Mouse (Mus musculus): ENCODE data around the gene Fscn2. TPM values are rescaled to one million over a fixed set of nuclear protein-coding genes. Genes with fewer than 3 reads are reported as not detected.

The Fscn2 gene
- polyA plus RNA-seq, 1 experiment = not detected

DNA sequence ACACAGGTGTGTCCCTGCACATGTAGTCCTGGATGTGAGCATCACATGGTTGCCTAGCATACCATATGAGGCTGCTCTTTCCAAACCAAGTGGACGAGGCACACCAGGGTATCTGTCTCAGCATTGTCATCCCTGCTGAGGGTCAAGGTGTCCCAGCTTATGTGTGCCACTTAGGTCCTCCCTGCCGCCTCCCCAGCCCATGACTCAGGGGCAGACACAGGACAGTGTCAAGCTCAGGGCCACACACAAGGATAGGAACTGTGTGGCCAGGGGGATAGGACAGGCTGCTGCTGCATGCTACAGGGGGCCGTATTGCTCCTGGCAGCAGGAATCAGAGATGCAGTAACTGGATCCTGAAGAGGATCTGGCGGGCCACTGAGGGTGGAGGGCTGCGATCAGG lies 579 bp upstream of the Fscn2 start:
- Histone ChIP-seq H3K36me3 (ENCODE audit: control insufficient read depth, insufficient read depth, low read length, poor library complexity, severe bottlenecking) (no peaks in the 10 kb centered on the region), H3K9ac (ENCODE audit: low read depth, poor library complexity, severe bottlenecking) (no peak overlapping the region), H3K4me1 (ENCODE audit: control insufficient read depth, insufficient read depth, low read length) (peaks cover 1% of the 10 kb centered on the region), H3K9me3 (replicated peaks; ENCODE audit: control insufficient read depth, insufficient read depth, low read length, poor library complexity, severe bottlenecking) (no peaks in the 10 kb centered on the region), H3K27ac (ENCODE audit: insufficient read depth, low read length) (no peak overlapping the region), H3K4me3 (ENCODE audit: low read depth, low read length) (no peak overlapping the region), H3K27me3 (ENCODE audit: control insufficient read depth, insufficient read depth, low read length, poor library complexity, severe bottlenecking) (no peaks in the 10 kb centered on the region)
- TF ChIP-seq EP300 (IDR thresholded peaks at IDR 0.05; ENCODE audit: insufficient read depth, low read depth, low read length) = no peak
- TF ChIP-seq POLR2A (IDR thresholded peaks at IDR 0.05; ENCODE audit: insufficient read depth, low read length) = no peak
- no peak for TF ChIP-seq CTCF (IDR thresholded peaks at IDR 0.05; ENCODE audit: low read depth, low read length)

DNA sequence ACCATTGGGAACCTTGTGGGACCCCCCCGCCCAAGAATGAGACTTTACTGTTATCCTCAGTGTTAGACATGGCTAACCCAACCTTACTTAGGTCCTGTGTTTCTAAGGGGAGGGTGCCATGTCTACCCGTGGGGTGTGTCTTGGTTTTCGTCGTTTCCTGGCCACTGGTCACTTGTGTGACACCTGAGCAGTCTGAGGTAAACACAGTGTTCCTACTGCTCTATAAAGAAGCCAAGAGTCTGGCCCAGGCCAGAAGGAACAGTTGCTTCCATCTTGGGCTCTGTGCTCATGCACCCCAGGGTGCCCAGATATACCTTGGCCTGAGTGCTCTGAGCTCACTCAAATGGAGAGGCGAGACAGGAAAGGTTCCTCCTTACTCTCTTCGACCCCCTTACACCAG lies 1.6 kb downstream of the Fscn2 start:
- Histone ChIP-seq H3K4me3 (ENCODE audit: low read depth, low read length) (no peak overlapping the region), H3K27ac (ENCODE audit: insufficient read depth, low read length) (no peak overlapping the region), H3K4me1 (ENCODE audit: control insufficient read depth, insufficient read depth, low read length) (peaks cover 9% of the 10 kb centered on the region), H3K9me3 (replicated peaks; ENCODE audit: control insufficient read depth, insufficient read depth, low read length, poor library complexity, severe bottlenecking) (no peaks in the 10 kb centered on the region), H3K36me3 (ENCODE audit: control insufficient read depth, insufficient read depth, low read length, poor library complexity, severe bottlenecking) (no peaks in the 10 kb centered on the region), H3K9ac (ENCODE audit: low read depth, poor library complexity, severe bottlenecking) (no peak overlapping the region), H3K27me3 (ENCODE audit: control insufficient read depth, insufficient read depth, low read length, poor library complexity, severe bottlenecking) (no peaks in the 10 kb centered on the region)
- TF ChIP-seq POLR2A (IDR thresholded peaks at IDR 0.05; ENCODE audit: insufficient read depth, low read length) = no peak
- no peak for TF ChIP-seq EP300 (IDR thresholded peaks at IDR 0.05; ENCODE audit: insufficient read depth, low read depth, low read length)
- no peak for TF ChIP-seq CTCF (IDR thresholded peaks at IDR 0.05; ENCODE audit: low read depth, low read length)

DNA sequence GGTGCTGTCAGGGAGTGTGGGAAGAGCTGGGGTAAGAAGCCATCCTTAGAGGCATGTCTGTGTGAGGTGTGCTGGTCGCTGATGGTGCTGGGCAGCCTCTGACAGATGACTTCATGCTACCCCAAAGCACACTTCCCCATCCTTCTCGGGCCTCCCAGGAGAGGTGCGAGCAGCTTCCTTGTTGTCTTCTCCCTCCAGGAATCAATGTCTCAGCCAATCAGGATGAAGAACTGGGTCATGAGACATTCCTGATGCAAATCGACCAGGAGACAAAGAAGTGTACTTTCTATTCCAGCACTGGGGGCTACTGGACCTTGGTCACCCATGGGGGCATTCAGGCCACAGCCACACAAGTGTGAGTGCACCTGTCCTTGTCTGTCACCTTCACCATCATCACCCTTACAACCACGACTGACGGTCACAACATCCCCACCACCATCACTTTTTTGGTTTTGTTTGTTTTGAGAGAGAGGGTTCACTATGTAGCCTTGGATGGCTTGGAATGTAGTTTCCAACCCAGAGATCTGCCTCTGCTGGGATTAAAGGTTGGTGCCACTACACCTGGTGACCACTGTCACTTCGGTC lies 5.2 kb downstream of the Fscn2 start:
- Histone ChIP-seq H3K9ac (ENCODE audit: low read depth, poor library complexity, severe bottlenecking) (no peak overlapping the region), H3K36me3 (ENCODE audit: control insufficient read depth, insufficient read depth, low read length, poor library complexity, severe bottlenecking) (no peaks in the 10 kb centered on the region), H3K4me3 (ENCODE audit: low read depth, low read length) (no peak overlapping the region), H3K9me3 (replicated peaks; ENCODE audit: control insufficient read depth, insufficient read depth, low read length, poor library complexity, severe bottlenecking) (no peaks in the 10 kb centered on the region), H3K4me1 (ENCODE audit: control insufficient read depth, insufficient read depth, low read length) (peaks cover 9% of the 10 kb centered on the region), H3K27me3 (ENCODE audit: control insufficient read depth, insufficient read depth, low read length, poor library complexity, severe bottlenecking) (no peaks in the 10 kb centered on the region), H3K27ac (ENCODE audit: insufficient read depth, low read length) (no peak overlapping the region)
- no peak for TF ChIP-seq POLR2A (IDR thresholded peaks at IDR 0.05; ENCODE audit: insufficient read depth, low read length)
- TF ChIP-seq CTCF (IDR thresholded peaks at IDR 0.05; ENCODE audit: low read depth, low read length) = no peak
- no peak for TF ChIP-seq EP300 (IDR thresholded peaks at IDR 0.05; ENCODE audit: insufficient read depth, low read depth, low read length)

DNA sequence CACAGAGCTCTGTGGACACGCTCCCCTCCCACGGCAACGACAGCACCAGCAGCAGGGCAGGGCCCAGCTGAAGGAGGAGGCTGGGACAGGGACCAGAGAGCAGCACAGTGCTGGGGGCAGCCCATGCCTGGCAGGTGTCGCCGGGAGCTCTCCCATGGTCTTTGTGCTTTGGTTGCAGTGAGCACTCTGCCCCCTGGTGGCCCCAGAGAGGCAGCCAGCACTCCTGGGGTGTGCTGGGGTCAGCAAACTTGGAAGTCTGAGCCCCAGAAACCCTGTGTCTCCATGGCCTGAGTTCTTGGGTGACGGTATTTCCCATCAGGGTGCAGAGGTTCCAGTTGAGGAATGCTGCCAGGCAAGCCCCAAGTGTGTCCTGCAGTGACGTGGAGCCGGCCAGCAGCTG lies 8.3 kb downstream of the Fscn2 start:
- H3K4me1 ChIP-seq (ENCODE audit: control insufficient read depth, insufficient read depth, low read length) = peaks cover 9% of the 10 kb centered on the region
- H3K4me3 ChIP-seq (ENCODE audit: low read depth, low read length) = no peak overlapping the region
- peak overlapping the region; percentile 36 for H3K27ac ChIP-seq (ENCODE audit: insufficient read depth, low read length)

DNA sequence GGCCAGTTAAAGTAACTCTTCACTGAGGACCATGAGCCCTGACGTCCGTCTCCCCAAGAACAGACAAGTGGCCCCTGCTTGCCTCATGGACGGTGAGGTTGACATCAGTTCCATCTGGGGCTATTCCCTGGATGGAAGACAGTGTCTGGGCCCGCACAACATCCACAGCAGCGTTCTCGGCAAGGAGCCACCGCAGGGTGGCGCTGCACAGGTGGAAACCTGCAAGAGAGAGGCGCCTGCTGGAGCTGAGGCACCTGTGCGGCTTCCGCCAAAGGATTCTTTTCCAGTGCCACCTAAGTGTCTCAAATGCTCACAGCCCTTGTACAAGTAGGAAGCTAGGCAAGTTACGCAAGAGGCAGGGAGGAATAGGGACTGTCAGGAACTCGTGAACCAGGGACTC lies 11.7 kb downstream of the Fscn2 start:
- no peaks in the 10 kb centered on the region for H3K27me3 ChIP-seq (ENCODE audit: control insufficient read depth, insufficient read depth, low read length, poor library complexity, severe bottlenecking)
- no peak overlapping the region for H3K9ac ChIP-seq (ENCODE audit: low read depth, poor library complexity, severe bottlenecking)
- TF ChIP-seq EP300 (IDR thresholded peaks at IDR 0.05; ENCODE audit: insufficient read depth, low read depth, low read length) (no peak), CTCF (IDR thresholded peaks at IDR 0.05; ENCODE audit: low read depth, low read length) (peak; percentile 83), POLR2A (IDR thresholded peaks at IDR 0.05; ENCODE audit: insufficient read depth, low read length) (no peak)
- no peaks in the 10 kb centered on the region for H3K4me1 ChIP-seq (ENCODE audit: control insufficient read depth, insufficient read depth, low read length)
- no peaks in the 10 kb centered on the region for H3K9me3 ChIP-seq (replicated peaks; ENCODE audit: control insufficient read depth, insufficient read depth, low read length, poor library complexity, severe bottlenecking)
- no peaks in the 10 kb centered on the region for H3K36me3 ChIP-seq (ENCODE audit: control insufficient read depth, insufficient read depth, low read length, poor library complexity, severe bottlenecking)
- no peak overlapping the region for H3K4me3 ChIP-seq (ENCODE audit: low read depth, low read length)
- no peak overlapping the region for H3K27ac ChIP-seq (ENCODE audit: insufficient read depth, low read length)

More for the DNA sequence above, 8.3 kb downstream of the Fscn2 start:
- Histone ChIP-seq H3K36me3 (ENCODE audit: control insufficient read depth, insufficient read depth, low read length, poor library complexity, severe bottlenecking) (no peaks in the 10 kb centered on the region), H3K9ac (ENCODE audit: low read depth, poor library complexity, severe bottlenecking) (no peak overlapping the region), H3K9me3 (replicated peaks; ENCODE audit: control insufficient read depth, insufficient read depth, low read length, poor library complexity, severe bottlenecking) (no peaks in the 10 kb centered on the region), H3K27me3 (ENCODE audit: control insufficient read depth, insufficient read depth, low read length, poor library complexity, severe bottlenecking) (no peaks in the 10 kb centered on the region)
- TF ChIP-seq EP300 (IDR thresholded peaks at IDR 0.05; ENCODE audit: insufficient read depth, low read depth, low read length) = no peak
- peak; percentile 80 for TF ChIP-seq CTCF (IDR thresholded peaks at IDR 0.05; ENCODE audit: low read depth, low read length)

DNA sequence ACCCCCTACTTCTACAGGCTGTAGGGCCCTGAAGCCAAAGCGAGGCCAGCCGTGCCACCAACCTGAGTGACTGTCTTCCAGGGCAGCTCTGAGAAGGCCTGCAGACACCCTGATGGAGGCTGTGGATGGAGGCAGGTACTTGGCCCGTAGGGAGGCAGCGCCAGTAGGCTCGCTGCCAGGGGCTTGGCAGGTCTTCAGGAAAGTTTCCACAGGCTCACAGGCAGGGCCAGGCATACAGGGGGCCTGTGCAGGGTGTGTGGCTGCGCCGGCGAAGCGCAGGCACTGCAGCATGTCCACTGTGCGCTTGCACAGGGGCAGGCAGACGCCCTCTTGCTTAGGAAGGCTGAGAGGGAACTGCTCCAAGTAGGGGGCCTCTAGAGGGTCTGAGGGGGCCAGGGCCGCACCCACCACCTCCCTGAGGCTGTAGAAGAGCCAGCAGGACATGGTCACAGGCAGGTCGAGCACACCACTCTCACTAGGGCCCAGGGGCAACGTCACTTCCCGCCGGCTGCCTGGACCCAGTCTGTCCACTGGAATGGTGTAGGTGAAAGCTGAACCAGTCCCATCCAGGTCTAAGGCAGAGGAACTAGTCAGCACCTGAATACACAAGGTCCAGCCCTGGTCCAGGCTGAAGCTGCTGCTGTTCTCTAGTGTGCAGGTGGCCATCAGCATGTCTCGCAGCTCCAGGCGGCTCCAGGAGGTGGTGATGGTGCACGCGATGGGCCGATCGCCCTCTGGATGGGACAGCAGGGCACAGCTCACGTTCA lies 12.7 kb downstream of the Fscn2 start:
- Histone ChIP-seq H3K4me3 (ENCODE audit: low read depth, low read length) (no peak overlapping the region), H3K9me3 (replicated peaks; ENCODE audit: control insufficient read depth, insufficient read depth, low read length, poor library complexity, severe bottlenecking) (no peaks in the 10 kb centered on the region), H3K9ac (ENCODE audit: low read depth, poor library complexity, severe bottlenecking) (no peak overlapping the region), H3K27ac (ENCODE audit: insufficient read depth, low read length) (no peak overlapping the region), H3K4me1 (ENCODE audit: control insufficient read depth, insufficient read depth, low read length) (no peaks in the 10 kb centered on the region), H3K36me3 (ENCODE audit: control insufficient read depth, insufficient read depth, low read length, poor library complexity, severe bottlenecking) (no peaks in the 10 kb centered on the region), H3K27me3 (ENCODE audit: control insufficient read depth, insufficient read depth, low read length, poor library complexity, severe bottlenecking) (no peaks in the 10 kb centered on the region)
- TF ChIP-seq EP300 (IDR thresholded peaks at IDR 0.05; ENCODE audit: insufficient read depth, low read depth, low read length) (no peak), CTCF (IDR thresholded peaks at IDR 0.05; ENCODE audit: low read depth, low read length) (no peak), POLR2A (IDR thresholded peaks at IDR 0.05; ENCODE audit: insufficient read depth, low read length) (no peak)
